Mouse (Mus musculus) hindbrain, embryonic 13.5 days (tissue): Measurements from ENCODE around the gene Alpk1. TPM values are rescaled to one million over a fixed set of nuclear protein-coding genes. Genes with fewer than 3 reads are reported as not detected.

ENCODE experiments used
- ATAC-seq: fragments of 200-750 bp; cut with Nextera tagmentation; 2 replicates; pipeline ENCODE4 v1.8.0; 2017; ENCODE audit warnings: moderate TSS enrichment; ENCODE audit not compliant: low FRiP score
- H3K27ac ChIP-seq: fragments of 300-500 bp; sonication (generic); 2 replicates; pipeline ENCODE4 v1.5.1; 2015; ENCODE audit warnings: inconsistent platforms, mild to moderate bottlenecking, moderate library complexity
- H3K27me3 ChIP-seq: fragments of 300-500 bp; sonication (generic); 2 replicates; pipeline ENCODE4 v1.6.1; 2015; ENCODE audit warnings: mild to moderate bottlenecking, inconsistent platforms
- H3K36me3 ChIP-seq: fragments of 300-500 bp; sonication (generic); 2 replicates; pipeline ENCODE4 v1.6.1; 2015; ENCODE audit warnings: mild to moderate bottlenecking, inconsistent platforms
- H3K4me1 ChIP-seq: fragments of 300-500 bp; sonication (generic); replicated peaks from 2 replicates; pipeline ENCODE4 v1.6.1; 2015; ENCODE audit warnings: inconsistent platforms
- H3K4me2 ChIP-seq: fragments of 300-500 bp; sonication (generic); 2 replicates; pipeline ENCODE4 v1.6.1; 2015; ENCODE audit warnings: inconsistent platforms, mild to moderate bottlenecking, moderate library complexity
- H3K4me3 ChIP-seq: fragments of 300-500 bp; sonication (generic); 2 replicates; pipeline ENCODE4 v1.5.1; 2015; ENCODE audit warnings: mild to moderate bottlenecking, inconsistent platforms
- H3K9ac ChIP-seq: fragments of 300-500 bp; sonication (generic); 2 replicates; pipeline ENCODE4 v1.6.1; 2015; ENCODE audit warnings: mild to moderate bottlenecking, inconsistent platforms
- H3K9me3 ChIP-seq: fragments of 300-500 bp; sonication (generic); 2 replicates; pipeline ENCODE4 v1.6.1; 2016; ENCODE audit warnings: inconsistent platforms
- WGBS: fragments of 180-500 bp; shearing (Covaris S2); methylation state at CpG from one replicate; pipeline ENCODE4 v1.1.7; 2015; 5-methylcytosine and 5-hydroxymethylcytosine counted together
- polyA plus RNA-seq: library from polyadenylated mRNA; unstranded; fragments of >200 nt; fragmentation: Nextera tagmentation; extraction: Ambion mirVana; gene quantifications from 2 replicates; pipeline ENCODE4 v1.2.1, GENCODE M21; 2015

The Alpk1 gene
- 0.79 and 1.3 TPM in 2 replicates for polyA plus RNA-seq

DNA sequence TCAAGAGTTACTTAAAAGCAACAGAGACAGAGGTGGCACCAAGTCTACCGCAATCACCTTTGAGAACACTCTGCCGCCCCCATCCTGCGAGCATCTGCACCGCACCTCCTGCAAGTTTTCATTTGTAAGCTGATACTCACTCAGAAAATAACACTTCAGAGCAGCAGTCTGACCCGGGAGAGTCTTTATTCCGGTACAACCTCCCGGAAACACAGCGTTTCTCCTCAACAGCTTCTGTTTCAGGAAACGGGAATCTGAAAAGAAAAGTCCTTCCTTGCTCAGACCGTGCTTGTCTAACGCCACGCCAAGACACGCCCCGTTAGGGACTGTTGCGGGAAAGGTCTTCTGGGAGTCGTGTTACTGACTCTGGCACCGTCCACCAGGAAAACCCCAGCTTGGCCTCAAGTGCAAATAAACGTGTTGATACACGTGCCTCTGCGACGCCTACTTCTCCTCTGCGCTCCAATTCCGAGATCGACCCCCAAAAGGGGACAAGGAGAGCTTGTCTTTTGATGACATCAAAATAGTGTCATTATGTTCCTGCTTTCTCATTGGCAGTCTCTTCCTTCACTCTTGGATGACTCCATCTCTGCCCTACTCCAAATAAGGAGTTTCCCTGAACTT lies at the start of gene Alpk1:
Gene Alpk1 (minus strand): TSS at position 507 of the 624 bp plus-strand sequence.
- Histone ChIP-seq H3K4me1 (peaks cover 5% of the 10 kb centered on the region; the same call in 1 of the 2 replicates), H3K27me3 (peaks cover 11% of the 10 kb centered on the region; the same call in 1 of the 2 replicates), H3K27ac (no peak within 1 kb of the TSS), H3K4me2 (peak within 1 kb of the TSS; percentile 58), H3K9me3 (no peaks in the 10 kb centered on the region), H3K9ac (0 out of 2 replicates have a peak within 1 kb of the TSS, but pooled peaks have one; percentile 51), H3K36me3 (no peaks in the 10 kb centered on the region), H3K4me3 (peak within 1 kb of the TSS; percentile 36)
- no peak for ATAC-seq
- 2% methylated on average over 24 of the region's 24 CpGs for WGBS

DNA sequence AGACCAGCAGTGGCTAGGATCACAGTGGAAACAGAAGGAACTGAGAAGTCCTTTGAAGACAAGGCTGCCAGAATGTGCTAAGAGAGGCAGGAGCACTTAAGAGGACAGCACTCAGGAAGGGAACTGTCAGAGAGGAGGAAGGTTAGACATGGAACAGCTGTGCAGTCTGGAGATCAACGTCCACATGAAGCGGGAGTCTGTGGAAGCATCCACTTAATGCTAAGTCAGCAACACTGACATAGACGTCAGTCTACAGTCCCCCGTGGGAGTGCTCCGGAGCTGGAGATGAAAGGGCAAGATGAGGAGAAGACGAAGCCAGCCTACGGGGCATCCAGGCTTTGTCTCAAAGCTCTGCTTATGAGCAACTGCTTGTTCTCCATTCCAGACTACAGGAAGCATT lies 46.8 kb upstream of the Alpk1 start:
- ATAC-seq, result 0 out of 2 replicates have a peak, but pooled peaks have one; percentile 49
- no peaks in the 10 kb centered on the region for H3K27me3 ChIP-seq
- 0 out of 2 replicates have a peak overlapping the region, but pooled peaks have one; percentile 24 for H3K9ac ChIP-seq
- H3K4me3 ChIP-seq, result no peak overlapping the region
- H3K36me3 ChIP-seq, result peaks cover 3% of the 10 kb centered on the region
- peaks cover 12% of the 10 kb centered on the region for H3K4me1 ChIP-seq
- no peak overlapping the region for H3K4me2 ChIP-seq
- H3K27ac ChIP-seq, result peak overlapping the region; percentile 48
- 43% methylated on average over 7 of the region's 7 CpGs for WGBS
- H3K9me3 ChIP-seq, result no peaks in the 10 kb centered on the region

DNA sequence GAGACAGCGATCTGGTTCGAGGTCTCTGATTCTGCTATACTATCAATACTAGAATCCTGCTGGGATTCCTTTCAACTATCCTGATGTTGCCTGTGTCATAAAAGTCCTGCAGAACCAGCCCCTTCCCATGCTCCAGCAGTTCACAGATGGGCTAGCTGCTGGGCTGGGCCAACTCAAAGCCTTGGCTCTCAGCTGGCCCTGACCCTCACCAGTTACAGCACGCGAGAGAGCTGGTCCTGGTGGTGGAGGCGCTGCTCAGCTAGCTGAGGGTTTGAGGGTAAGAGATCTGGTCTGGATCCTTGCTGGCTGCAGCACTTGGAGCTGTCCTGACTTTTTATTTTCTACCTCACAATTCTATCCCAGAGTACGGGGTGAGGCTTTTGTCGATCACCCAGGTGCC lies 46.2 kb upstream of the Alpk1 start:
- Histone ChIP-seq H3K36me3 (peaks cover 8% of the 10 kb centered on the region), H3K27ac (no peak overlapping the region; the same call in 1 of the 2 replicates), H3K9ac (no peak overlapping the region), H3K9me3 (no peaks in the 10 kb centered on the region), H3K27me3 (no peaks in the 10 kb centered on the region), H3K4me3 (no peak overlapping the region), H3K4me2 (no peak overlapping the region), H3K4me1 (peaks cover 12% of the 10 kb centered on the region)
- 84% methylated on average over 7 of the region's 7 CpGs for WGBS
- ATAC-seq, result no peak

DNA sequence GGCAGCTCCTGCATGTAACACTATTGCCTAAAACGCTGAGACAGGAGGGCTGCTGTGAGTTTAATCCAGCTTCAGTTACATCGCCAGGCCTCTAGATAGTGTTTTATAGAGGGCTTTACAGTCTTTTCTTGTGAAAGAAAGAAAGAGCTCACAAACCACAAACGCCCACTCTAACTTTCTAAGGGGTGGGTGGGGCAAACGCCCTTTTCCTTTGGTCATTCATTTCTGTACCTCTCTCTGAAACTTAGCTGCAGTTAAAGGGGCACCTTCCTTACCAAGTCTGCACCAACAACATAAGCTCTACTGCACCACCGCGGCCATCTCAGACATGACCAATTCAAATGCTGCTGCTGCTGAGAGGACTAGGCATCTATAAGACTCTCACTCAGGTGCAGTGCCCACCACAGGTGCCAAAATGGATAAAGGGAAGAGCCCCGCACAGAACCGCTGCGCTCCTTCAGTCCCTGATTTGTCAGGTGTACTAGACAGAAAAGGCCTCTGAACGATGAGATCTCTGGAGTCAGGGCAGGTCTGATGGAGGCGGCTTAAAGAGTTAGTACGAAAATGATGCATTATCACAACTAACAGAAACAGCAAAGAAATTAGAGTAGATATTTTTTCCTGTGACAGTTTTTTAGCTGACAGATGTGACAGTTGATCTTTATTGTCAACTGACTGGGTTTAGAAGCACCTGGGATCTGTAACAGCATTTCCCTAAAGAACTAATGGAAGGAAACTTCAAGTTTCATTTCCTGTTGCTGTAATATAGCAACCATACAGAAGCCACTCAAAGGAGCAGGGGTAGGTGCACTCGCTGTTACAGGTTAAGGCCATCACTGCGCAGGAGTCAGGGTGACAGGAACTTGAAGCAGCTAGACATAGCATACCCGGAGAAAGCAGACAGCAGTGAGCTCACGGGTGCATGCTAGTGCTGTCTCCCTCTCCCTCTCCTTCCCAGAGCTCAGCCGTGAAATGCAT lies 43.8 kb upstream of the Alpk1 start:
- 81% methylated on average over 17 of the region's 17 CpGs for WGBS
- no peak for ATAC-seq

DNA sequence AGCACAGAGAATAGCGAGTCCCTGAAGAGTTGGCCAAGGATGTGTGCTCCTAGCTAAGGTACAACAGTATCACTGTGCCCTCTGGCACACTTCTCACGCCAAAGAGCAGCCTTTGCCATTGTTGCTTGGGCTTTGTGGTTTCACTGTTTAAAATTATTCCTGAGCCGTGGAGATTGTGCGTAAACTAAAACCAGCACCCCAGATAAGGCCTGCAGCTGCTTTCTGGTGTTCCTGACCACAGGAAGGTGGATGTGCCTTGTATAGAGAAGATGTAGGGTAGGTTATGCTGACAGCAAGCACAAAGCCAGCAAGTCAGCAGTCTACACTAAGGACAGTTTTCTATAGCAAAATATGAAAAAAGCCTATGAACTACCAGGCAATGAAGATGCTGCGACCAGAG lies 40.9 kb upstream of the Alpk1 start:
- 93% methylated on average over 5 of the region's 5 CpGs for WGBS
- Histone ChIP-seq H3K36me3 (peaks cover 39% of the 10 kb centered on the region), H3K27me3 (no peaks in the 10 kb centered on the region), H3K9me3 (no peaks in the 10 kb centered on the region), H3K4me2 (no peak overlapping the region), H3K4me1 (no peaks in the 10 kb centered on the region; the same call in 1 of the 2 replicates), H3K27ac (no peak overlapping the region), H3K9ac (no peak overlapping the region), H3K4me3 (no peak overlapping the region)
- ATAC-seq, result no peak

More for the DNA sequence above, 43.8 kb upstream of the Alpk1 start:
- H3K9ac ChIP-seq, result no peak overlapping the region
- H3K36me3 ChIP-seq, result peaks cover 24% of the 10 kb centered on the region
- no peaks in the 10 kb centered on the region for H3K27me3 ChIP-seq
- peaks cover 12% of the 10 kb centered on the region for H3K4me1 ChIP-seq
- no peak overlapping the region for H3K4me3 ChIP-seq
- H3K9me3 ChIP-seq, result no peaks in the 10 kb centered on the region
- no peak overlapping the region for H3K4me2 ChIP-seq
- no peak overlapping the region for H3K27ac ChIP-seq

DNA sequence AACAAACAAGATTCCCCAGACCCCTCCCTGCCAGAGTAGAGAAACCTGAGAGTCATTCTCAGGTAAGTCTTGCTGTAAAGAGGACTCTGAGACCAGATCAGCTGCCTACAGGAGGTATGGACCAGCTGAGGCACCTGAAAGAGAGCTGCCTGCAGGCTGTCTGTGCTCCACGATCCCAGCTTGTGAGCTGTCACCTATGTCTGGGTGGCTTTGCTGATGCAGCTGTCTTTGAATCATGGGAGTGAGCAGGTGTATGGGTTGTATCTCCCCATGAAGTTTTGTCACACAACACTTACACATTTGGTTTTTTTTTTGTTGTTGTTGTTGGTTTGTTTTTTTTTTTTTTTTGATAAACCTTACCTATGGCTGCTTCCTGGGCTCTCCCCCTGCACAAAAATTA lies 40.1 kb upstream of the Alpk1 start:
- ATAC-seq, result no peak
- peaks cover 44% of the 10 kb centered on the region for H3K36me3 ChIP-seq
- H3K9ac ChIP-seq, result no peak overlapping the region
- no peaks in the 10 kb centered on the region for H3K9me3 ChIP-seq
- H3K4me1 ChIP-seq, result no peaks in the 10 kb centered on the region; the same call in 1 of the 2 replicates
- WGBS, result 75% methylated on average over 1 of the region's 1 CpGs
- no peak overlapping the region for H3K4me2 ChIP-seq
- no peaks in the 10 kb centered on the region for H3K27me3 ChIP-seq
- H3K27ac ChIP-seq, result no peak overlapping the region
- H3K4me3 ChIP-seq, result no peak overlapping the region

DNA sequence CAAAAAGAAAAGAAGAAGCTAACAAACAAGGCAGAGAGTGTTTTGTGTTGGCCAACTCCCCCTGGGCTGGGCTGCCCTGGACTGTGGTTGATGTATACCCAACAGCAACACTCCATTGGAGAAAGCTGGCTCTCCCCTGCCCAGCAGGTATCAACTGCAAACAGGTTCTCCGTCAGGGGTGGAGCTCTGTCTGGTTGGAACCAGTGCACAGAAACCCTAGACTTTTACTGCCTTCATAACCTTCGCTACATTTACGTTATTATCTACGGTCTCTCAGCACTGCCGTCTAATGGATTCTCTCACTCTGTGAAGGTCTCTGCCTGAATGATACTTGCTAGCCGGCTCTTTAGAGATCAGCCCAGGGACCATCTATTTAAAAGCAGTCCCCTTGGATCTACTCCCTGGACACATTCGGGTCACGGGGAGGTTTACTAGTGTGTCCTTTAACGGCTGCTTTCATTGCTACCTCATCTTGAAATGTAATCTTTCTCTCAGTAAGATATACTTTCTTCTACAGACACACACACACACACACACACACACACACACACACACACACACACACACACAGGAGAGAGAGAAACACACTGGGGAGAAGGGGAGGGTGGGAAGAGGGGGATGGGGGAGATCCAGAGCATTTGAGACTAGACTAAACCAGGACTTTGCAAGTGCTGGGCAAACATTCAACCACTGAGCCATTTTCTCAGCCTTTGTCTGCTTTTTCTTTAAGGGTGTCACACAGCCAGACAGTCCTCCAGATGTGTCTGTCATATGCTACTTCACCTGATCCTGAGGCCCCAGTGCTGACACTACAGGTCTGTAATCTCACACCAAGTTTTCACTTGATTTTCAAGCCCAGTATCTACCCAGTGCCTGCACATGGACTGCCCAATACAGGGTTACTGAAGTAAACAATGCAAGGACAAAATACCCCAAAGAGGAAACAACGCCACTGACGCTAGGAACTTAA lies 38.7 kb upstream of the Alpk1 start:
- no peak for ATAC-seq
- Histone ChIP-seq H3K27me3 (no peaks in the 10 kb centered on the region), H3K9ac (no peak overlapping the region), H3K36me3 (peaks cover 47% of the 10 kb centered on the region), H3K9me3 (no peaks in the 10 kb centered on the region), H3K4me1 (no peaks in the 10 kb centered on the region; the same call in 1 of the 2 replicates), H3K4me2 (no peak overlapping the region), H3K4me3 (no peak overlapping the region), H3K27ac (no peak overlapping the region)
- 80% methylated on average over 11 of the region's 11 CpGs for WGBS

DNA sequence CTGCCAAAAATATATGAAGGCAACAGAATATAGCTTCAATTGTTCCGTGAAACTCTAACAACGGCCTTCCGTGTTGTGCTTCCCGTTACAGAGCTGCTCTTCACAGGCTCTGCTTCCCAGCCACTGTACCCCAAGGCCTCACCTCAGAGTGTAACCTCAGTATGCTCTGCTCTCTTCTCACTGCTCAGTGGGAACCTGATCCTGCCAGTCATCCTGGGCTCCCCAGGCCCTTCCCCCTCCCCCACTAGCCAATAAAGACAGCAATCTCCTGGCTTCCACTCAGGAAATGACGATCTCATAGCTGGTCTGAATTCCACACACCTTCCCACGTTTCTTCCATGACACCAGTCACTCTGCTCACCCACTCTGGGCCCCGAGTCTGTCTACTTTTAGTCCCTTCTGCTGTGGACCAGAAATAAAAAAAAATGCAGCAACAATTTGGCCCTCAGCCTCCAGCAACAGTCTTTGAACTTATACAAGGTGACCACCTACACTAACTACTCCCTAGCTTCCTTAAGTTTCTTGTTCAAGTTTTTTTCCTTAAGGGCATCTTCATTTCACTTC lies 36.9 kb upstream of the Alpk1 start:
- Histone ChIP-seq H3K27ac (no peak overlapping the region), H3K4me2 (no peak overlapping the region), H3K4me3 (no peak overlapping the region), H3K9ac (no peak overlapping the region), H3K9me3 (no peaks in the 10 kb centered on the region), H3K4me1 (no peaks in the 10 kb centered on the region), H3K36me3 (peaks cover 62% of the 10 kb centered on the region), H3K27me3 (no peaks in the 10 kb centered on the region)
- no peak for ATAC-seq
- 83% methylated on average over 7 of the region's 7 CpGs for WGBS

DNA sequence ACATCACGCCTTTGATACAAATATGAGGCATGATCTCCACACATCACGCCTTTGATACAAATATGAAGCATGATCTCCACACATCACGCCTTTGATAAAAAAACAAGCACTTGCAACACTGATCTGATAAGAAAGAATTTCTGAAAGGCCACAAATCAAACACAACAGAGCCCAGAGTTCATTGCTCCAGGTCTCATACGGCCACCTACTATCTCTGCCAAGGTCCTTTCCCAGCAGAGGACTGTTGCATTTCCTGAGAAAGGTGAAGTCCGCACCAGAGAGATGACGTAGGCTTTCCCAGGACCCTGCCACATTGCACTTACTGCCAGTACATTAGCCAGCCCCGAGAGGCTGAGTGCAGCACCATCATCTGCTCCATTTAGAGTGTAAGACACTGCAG lies 28.8 kb upstream of the Alpk1 start:
- H3K9ac ChIP-seq, result no peak overlapping the region
- 92% methylated on average over 7 of the region's 7 CpGs for WGBS
- no peak overlapping the region for H3K27ac ChIP-seq
- no peak overlapping the region for H3K4me2 ChIP-seq
- peaks cover 73% of the 10 kb centered on the region for H3K36me3 ChIP-seq
- no peaks in the 10 kb centered on the region for H3K9me3 ChIP-seq
- no peak for ATAC-seq
- H3K27me3 ChIP-seq, result no peaks in the 10 kb centered on the region
- H3K4me1 ChIP-seq, result peaks cover 5% of the 10 kb centered on the region
- no peak overlapping the region for H3K4me3 ChIP-seq

DNA sequence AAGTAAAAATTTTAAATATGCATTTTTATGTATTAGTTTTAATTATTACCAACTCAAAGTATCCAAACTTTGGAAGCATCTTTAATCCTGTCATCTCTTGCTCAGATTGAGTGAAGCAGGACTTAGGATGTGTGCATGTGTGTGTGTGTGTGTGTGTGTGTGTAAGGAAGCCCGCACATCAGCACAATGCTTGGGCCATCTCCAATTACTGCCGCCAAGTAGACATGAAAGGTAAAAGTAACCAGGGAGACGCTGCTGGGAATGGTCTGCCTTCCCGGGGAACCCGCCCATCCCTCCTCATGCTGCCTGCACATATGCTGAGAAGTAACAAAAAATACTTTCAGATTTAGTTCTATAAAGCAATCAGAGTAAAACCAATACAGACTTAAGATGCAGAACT lies 27.5 kb upstream of the Alpk1 start:
- 33% methylated on average over 5 of the region's 5 CpGs for WGBS
- Histone ChIP-seq H3K4me2 (no peak overlapping the region), H3K9ac (no peak overlapping the region), H3K27me3 (no peaks in the 10 kb centered on the region), H3K27ac (no peak overlapping the region), H3K9me3 (no peaks in the 10 kb centered on the region), H3K4me1 (peaks cover 5% of the 10 kb centered on the region), H3K4me3 (no peak overlapping the region), H3K36me3 (peaks cover 61% of the 10 kb centered on the region)
- ATAC-seq, result no peak

DNA sequence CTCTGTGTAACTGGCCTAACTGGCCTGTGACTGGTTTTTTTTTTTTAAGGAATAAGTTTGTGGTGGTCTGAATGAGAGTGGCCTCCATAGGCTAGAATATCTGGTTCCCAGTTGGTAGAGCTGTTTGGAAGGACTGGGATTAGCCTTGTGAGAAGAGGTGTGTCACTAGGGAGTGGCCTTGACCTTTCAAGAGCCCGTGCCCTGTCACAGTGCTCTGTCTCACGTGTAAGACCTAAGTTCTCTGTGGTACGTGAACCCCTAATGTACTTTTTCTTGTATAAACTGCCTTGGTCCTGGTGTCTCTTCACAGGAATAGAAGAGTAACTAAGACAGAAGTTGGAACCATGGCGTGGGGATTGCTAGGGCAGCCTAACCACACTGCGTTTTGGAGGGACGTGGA lies 25.7 kb upstream of the Alpk1 start:
- H3K9ac ChIP-seq, result no peak overlapping the region
- no peak overlapping the region for H3K4me2 ChIP-seq
- no peaks in the 10 kb centered on the region for H3K9me3 ChIP-seq
- H3K27ac ChIP-seq, result no peak overlapping the region
- no peak for ATAC-seq
- 92% methylated on average over 6 of the region's 6 CpGs for WGBS
- peaks cover 45% of the 10 kb centered on the region for H3K36me3 ChIP-seq
- no peak overlapping the region for H3K4me3 ChIP-seq
- peaks cover 5% of the 10 kb centered on the region for H3K4me1 ChIP-seq
- H3K27me3 ChIP-seq, result no peaks in the 10 kb centered on the region
